Mouse (Mus musculus): ENCODE measurements around the gene Gm11172. TPM values are rescaled to one million over a fixed set of nuclear protein-coding genes. Genes with fewer than 3 reads are reported as not detected.
"Not testable (repeated sequence)": the region's sequence is repeated elsewhere in the genome, so short reads cannot be mapped to it uniquely, and the experiment has no call there.

Gm11172 gene
- total RNA-seq, 4 experiments from 2014 or later, result not detected

- DNase-seq, result peak; percentile 81
Observed at GRCm38 (mm10) chr16:10785371-10786231, 27.1 kb upstream of the Gm11172 start, which contains the start of gene Socs1. TSS of gene Socs1 (minus strand) at chr16:10785536.

GRCm38 (mm10) chr16:10786288-10786687 is 26.4 kb upstream of the Gm11172 start:
- peak; percentile 81 for DNase-seq

GRCm38 (mm10) chr16:10786782-10787547 is 25.8 kb upstream of the Gm11172 start:
- no peak for DNase-seq

GRCm38 (mm10) chr16:10787548-10788058 is 25.1 kb upstream of the Gm11172 start:
- DNase-seq, result no peak

- no peak for DNase-seq
Observed at GRCm38 (mm10) chr16:10788271-10788670, 24.4 kb upstream of the Gm11172 start, which contains the start of gene Tnp2. TSS of gene Tnp2 (minus strand) at chr16:10788660.

- DNase-seq, result no peak
Observed at GRCm38 (mm10) chr16:10788866-10789265, 23.8 kb upstream of the Gm11172 start.

- no peak for DNase-seq
Observed at GRCm38 (mm10) chr16:10790702-10791101, 22.0 kb upstream of the Gm11172 start, which contains the start of gene Prm3. TSS of gene Prm3 (minus strand) at chr16:10790914.

- DNase-seq, result no peak
Observed at GRCm38 (mm10) chr16:10796034-10796433, 16.7 kb upstream of the Gm11172 start, which contains the start of gene Prm2. TSS of gene Prm2 (minus strand) at chr16:10796134.

GRCm38 (mm10) chr16:10802420-10802819 is 10.3 kb upstream of the Gm11172 start:
- not testable (repeated sequence) for DNase-seq

- no peak for DNase-seq
Observed at GRCm38 (mm10) chr16:10805789-10806527, 6.8 kb upstream of the Gm11172 start, which contains the start of gene Prm1. TSS of gene Prm1 (minus strand) at chr16:10805839.

GRCm38 (mm10) chr16:10810376-10810775 is 2.3 kb upstream of the Gm11172 start:
- no peak for DNase-seq

GRCm38 (mm10) chr16:10813726-10814125 is 1.0 kb downstream of the Gm11172 start:
- DNase-seq, result no peak

- no peak for DNase-seq
Observed at GRCm38 (mm10) chr16:10814864-10815263, 2.1 kb downstream of the Gm11172 start.

GRCm38 (mm10) chr16:10818579-10819135 is 5.9 kb downstream of the Gm11172 start:
- no peak for DNase-seq

GRCm38 (mm10) chr16:10819966-10820365 is 7.3 kb downstream of the Gm11172 start:
- DNase-seq, result no peak

- DNase-seq, result no peak
Observed at GRCm38 (mm10) chr16:10821387-10821786, 8.7 kb downstream of the Gm11172 start.

- no peak for DNase-seq
Observed at GRCm38 (mm10) chr16:10824536-10824935, 11.8 kb downstream of the Gm11172 start.

- DNase-seq, result no peak
Observed at GRCm38 (mm10) chr16:10825840-10826239, 13.1 kb downstream of the Gm11172 start.

GRCm38 (mm10) chr16:10827269-10827668 is 14.6 kb downstream of the Gm11172 start:
- DNase-seq, result no peak

- DNase-seq, result no peak
Observed at GRCm38 (mm10) chr16:10827766-10828460, 15.2 kb downstream of the Gm11172 start.

- no peak for DNase-seq
Observed at GRCm38 (mm10) chr16:10828461-10828805, 15.7 kb downstream of the Gm11172 start.

All from adrenal gland, adult 8-10 months (tissue).